Mouse (Mus musculus) limb, embryonic 14.5 days (tissue): Measurements from ENCODE around the gene Zyg11b. TPM values are rescaled to one million over a fixed set of nuclear protein-coding genes. Genes with fewer than 3 reads are reported as not detected.

ENCODE experiments used
- ATAC-seq: fragments of 200-750 bp; cut with Nextera tagmentation; 2 replicates; pipeline ENCODE4 v1.8.0; 2017; ENCODE audit warnings: low read depth, moderate number of reproducible peaks, moderate TSS enrichment; ENCODE audit not compliant: low FRiP score
- DNase-seq: peaks from one replicate; pipeline ENCODE4 v3.0.0-alpha.2; 2015; ENCODE audit warnings: low spot score
- H3K27ac ChIP-seq: fragments of 300-500 bp; sonication (generic); replicated peaks from 2 replicates; pipeline ENCODE4 v1.5.1; 2014; ENCODE audit warnings: low read depth, mild to moderate bottlenecking, low read length, moderate library complexity, mixed read lengths
- H3K27me3 ChIP-seq: fragments of 300-500 bp; sonication (generic); 2 replicates; pipeline ENCODE4 v1.6.1; 2014; ENCODE audit warnings: low read length, mixed read lengths; ENCODE audit not compliant: control insufficient read depth, insufficient read depth
- H3K36me3 ChIP-seq: fragments of 300-500 bp; sonication (generic); 2 replicates; pipeline ENCODE4 v1.6.1; 2014; ENCODE audit warnings: mild to moderate bottlenecking, low read length, moderate library complexity, mixed read lengths; ENCODE audit not compliant: control insufficient read depth, insufficient read depth
- H3K4me1 ChIP-seq: fragments of 300-500 bp; sonication (generic); 2 replicates; pipeline ENCODE4 v1.6.1; 2014; ENCODE audit warnings: antibody characterized with exemption, low read length, mixed read lengths; ENCODE audit not compliant: control insufficient read depth, insufficient read depth
- H3K4me2 ChIP-seq: fragments of 300-500 bp; sonication (generic); replicated peaks from 2 replicates; pipeline ENCODE4 v1.6.1; 2014; ENCODE audit warnings: low read depth, mild to moderate bottlenecking, low read length, moderate library complexity; ENCODE audit not compliant: severe bottlenecking
- H3K4me3 ChIP-seq: fragments of 300-500 bp; sonication (generic); replicated peaks from 2 replicates; pipeline ENCODE4 v1.5.1; 2014; ENCODE audit warnings: low read length
- H3K9ac ChIP-seq: fragments of 300-500 bp; sonication (generic); 2 replicates; pipeline ENCODE4 v1.6.1; 2014; ENCODE audit warnings: mild to moderate bottlenecking, low read depth, low read length, moderate library complexity; ENCODE audit not compliant: severe bottlenecking
- H3K9me3 ChIP-seq: fragments of 300-500 bp; sonication (generic); 2 replicates; pipeline ENCODE4 v1.6.1; 2016; ENCODE audit warnings: low read length; ENCODE audit not compliant: control insufficient read depth
- POLR2A ChIP-seq: fragments of 200-500 bp; IDR thresholded peaks from 2 replicates; pipeline ENCODE4 v1.8.0; 2012; ENCODE audit warnings: inconsistent platforms, mild to moderate bottlenecking, moderate library complexity, borderline replicate concordance; ENCODE audit not compliant: insufficient read depth, insufficient read length; ENCODE audit errors: extremely low read depth
- WGBS: fragments of 180-500 bp; shearing (Covaris S2); extraction: QIAGEN DNeasy Blood & Tissue Kit; methylation state at CpG from one replicate; pipeline ENCODE4 v1.1.7; 2014; 5-methylcytosine and 5-hydroxymethylcytosine counted together
- polyA plus RNA-seq, 2 experiments: library from polyadenylated mRNA; depleted of rRNA in 1 of 2; stranded (reverse) in 1 of 2; unstranded in 1 of 2; fragments of >200 nt; fragmentation: Nextera tagmentation in 1 of 2; extraction: Ambion mirVana in 1 of 2; gene quantifications; 2 replicates each; pipeline versions ENCODE4 v1.2.1 to v1.2.3; 2012 to 2014

Gene Zyg11b
- polyA plus RNA-seq, 2 experiments = 14.7 to 14.9 TPM

DNA sequence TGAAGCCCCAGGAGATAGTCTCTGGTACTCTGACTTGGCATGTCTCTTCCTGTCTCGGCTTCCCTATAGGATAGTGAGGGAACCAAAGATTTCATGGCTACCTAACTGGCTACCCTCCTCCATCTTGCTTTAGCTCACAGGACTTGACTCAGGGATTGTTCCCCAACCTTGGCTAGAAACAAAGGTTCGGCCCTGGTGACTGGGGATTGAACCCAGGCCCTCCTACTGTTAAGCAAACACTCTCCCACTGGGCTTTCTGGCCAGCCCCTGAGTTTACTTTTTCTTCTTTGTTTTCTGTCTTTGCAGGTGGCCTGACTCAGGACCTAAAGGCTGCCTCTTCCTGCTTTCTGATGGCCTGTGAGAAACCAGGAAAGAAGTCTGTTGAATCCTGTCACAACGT is 36.9 kb upstream of the Zyg11b start:
- DNase-seq = no peak
- H3K4me1 ChIP-seq = no peaks in the 10 kb centered on the region
- TF ChIP-seq POLR2A = no peak
- peaks cover 40% of the 10 kb centered on the region for H3K36me3 ChIP-seq
- ATAC-seq = no peak
- no peak overlapping the region for H3K4me3 ChIP-seq
- WGBS = 75% methylated on average over 3 of the region's 3 CpGs
- no peak overlapping the region for H3K27ac ChIP-seq
- H3K27me3 ChIP-seq = no peaks in the 10 kb centered on the region
- no peak overlapping the region for H3K9ac ChIP-seq
- no peak overlapping the region for H3K4me2 ChIP-seq
- no peaks in the 10 kb centered on the region for H3K9me3 ChIP-seq

GRCm38 (mm10) chr4:108336765-108337164 is 35.9 kb upstream of the Zyg11b start:
- Histone ChIP-seq H3K4me3 (no peak overlapping the region), H3K27ac (no peak overlapping the region), H3K9me3 (no peaks in the 10 kb centered on the region), H3K4me2 (no peak overlapping the region), H3K4me1 (no peaks in the 10 kb centered on the region), H3K9ac (no peak overlapping the region), H3K36me3 (peaks cover 47% of the 10 kb centered on the region), H3K27me3 (no peaks in the 10 kb centered on the region)
- TF ChIP-seq POLR2A = no peak
- ATAC-seq (no peak), DNase-seq (no peak)
- 65% methylated on average over 2 of the region's 2 CpGs for WGBS

DNA sequence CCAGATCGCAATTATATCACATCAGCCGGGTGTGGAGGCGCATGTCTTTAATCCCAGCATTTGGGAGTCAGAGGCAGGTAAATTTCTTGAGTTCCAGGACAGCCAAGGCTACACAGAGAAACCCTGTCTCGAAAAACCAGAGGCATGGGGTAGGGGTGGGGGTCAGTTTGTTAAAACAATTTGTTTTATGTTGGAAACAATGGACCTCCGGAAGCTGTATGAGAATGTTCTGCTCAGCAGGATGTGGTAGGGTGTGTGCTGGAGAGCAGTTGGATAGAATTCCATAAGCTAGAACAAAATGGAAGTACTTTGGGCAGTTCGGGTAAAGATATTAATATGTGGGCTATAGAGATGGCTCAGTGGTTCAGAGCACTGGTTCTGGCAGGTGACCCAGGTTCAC is 34.5 kb upstream of the Zyg11b start:
- no peak overlapping the region for H3K4me2 ChIP-seq
- no peak overlapping the region for H3K4me3 ChIP-seq
- peaks cover 50% of the 10 kb centered on the region for H3K36me3 ChIP-seq
- no peaks in the 10 kb centered on the region for H3K27me3 ChIP-seq
- 93% methylated on average over 6 of the region's 6 CpGs for WGBS
- H3K9ac ChIP-seq = no peak overlapping the region
- no peak for TF ChIP-seq POLR2A
- no peaks in the 10 kb centered on the region for H3K4me1 ChIP-seq
- no peak overlapping the region for H3K27ac ChIP-seq
- DNase-seq = no peak
- no peak for ATAC-seq
- H3K9me3 ChIP-seq = no peaks in the 10 kb centered on the region

DNA sequence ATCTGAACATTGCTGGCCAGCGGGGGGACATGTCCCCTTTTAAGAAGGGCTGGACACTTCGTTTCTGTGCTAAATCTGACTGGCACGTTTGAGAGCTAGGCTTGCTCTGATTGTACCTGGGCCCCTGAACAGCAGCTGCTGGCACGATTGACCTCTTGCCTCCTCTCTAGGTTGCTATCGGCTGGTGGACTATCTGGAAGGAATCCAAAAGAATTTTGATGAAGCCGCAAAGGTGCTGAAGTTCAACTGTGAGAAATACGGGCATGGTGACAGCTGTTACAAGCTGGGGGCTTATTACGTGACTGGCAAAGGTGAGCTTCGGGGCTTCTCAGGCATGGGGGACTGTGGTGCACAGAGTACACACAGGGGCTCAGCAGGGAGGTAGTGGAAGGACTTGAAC is 31.1 kb upstream of the Zyg11b start:
- ATAC-seq = no peak
- Histone ChIP-seq H3K27ac (no peak overlapping the region), H3K36me3 (peaks cover 29% of the 10 kb centered on the region), H3K4me3 (no peak overlapping the region), H3K9ac (no peak overlapping the region), H3K4me2 (no peak overlapping the region), H3K27me3 (no peaks in the 10 kb centered on the region), H3K4me1 (peaks cover 4% of the 10 kb centered on the region; the same call in 1 of the 2 replicates), H3K9me3 (no peaks in the 10 kb centered on the region)
- 81% methylated on average over 9 of the region's 9 CpGs for WGBS
- DNase-seq = no peak
- no peak for TF ChIP-seq POLR2A

DNA sequence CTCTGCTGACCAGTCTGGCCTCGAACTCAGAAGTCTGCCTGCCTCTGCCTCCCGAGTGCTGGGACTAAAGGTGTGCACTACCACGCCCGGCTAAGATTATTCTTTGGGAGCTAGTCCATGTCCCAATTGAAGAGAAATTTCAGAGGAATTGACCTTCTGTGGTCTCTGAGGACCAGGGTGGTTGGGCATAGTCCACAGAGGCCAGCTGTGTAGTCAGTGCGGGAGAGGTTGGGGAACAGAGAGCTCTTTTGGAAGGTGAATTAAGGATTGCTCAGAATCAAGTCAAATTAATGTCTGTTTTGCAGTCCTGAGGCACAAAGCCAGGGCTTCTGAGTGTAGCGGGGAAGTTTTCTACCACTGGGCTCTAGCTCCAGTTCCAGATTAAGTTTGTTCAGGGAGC is 28.9 kb upstream of the Zyg11b start:
- ATAC-seq (no peak), DNase-seq (no peak)
- Histone ChIP-seq H3K9me3 (no peaks in the 10 kb centered on the region), H3K36me3 (peaks cover 15% of the 10 kb centered on the region), H3K4me1 (peaks cover 7% of the 10 kb centered on the region; the same call in 1 of the 2 replicates), H3K4me2 (no peak overlapping the region), H3K27me3 (no peaks in the 10 kb centered on the region), H3K4me3 (no peak overlapping the region), H3K9ac (no peak overlapping the region), H3K27ac (no peak overlapping the region)
- TF ChIP-seq POLR2A = no peak
- WGBS = 96% methylated on average over 6 of the region's 6 CpGs
